Mouse (Mus musculus) cortical plate, adult 2 months (tissue): ENCODE results near the gene Gm10974. TPM values are rescaled to one million over a fixed set of nuclear protein-coding genes. Genes with fewer than 3 reads are reported as not detected.

Experiments
- H3K27ac ChIP-seq: fragments of 200-500 bp; 2 replicates; pipeline ENCODE4 v1.5.1; 2012; ENCODE audit warnings: low read length, control low read depth, inconsistent platforms; ENCODE audit not compliant: insufficient read depth
- H3K4me1 ChIP-seq: fragments of 200-500 bp; 2 replicates; pipeline ENCODE4 v1.6.1; 2011; ENCODE audit warnings: low read length; ENCODE audit not compliant: control insufficient read depth, insufficient read depth
- H3K4me3 ChIP-seq: fragments of 200-500 bp; 2 replicates; pipeline ENCODE4 v1.5.1; 2011; ENCODE audit warnings: mild to moderate bottlenecking, low read length, control low read depth; ENCODE audit not compliant: insufficient read depth
- CTCF ChIP-seq: fragments of 200-500 bp; IDR thresholded peaks from 2 replicates; pipeline ENCODE4 v1.5.1; 2011; ENCODE audit warnings: mild to moderate bottlenecking, control low read depth, low read length; ENCODE audit not compliant: insufficient read depth; ENCODE audit errors: extremely low read depth
- POLR2A ChIP-seq: fragments of 200-500 bp; IDR thresholded peaks from 2 replicates; pipeline ENCODE4 v1.6.1; 2011; ENCODE audit warnings: mild to moderate bottlenecking, low read length, control low read depth; ENCODE audit not compliant: insufficient read depth; ENCODE audit errors: extremely low read depth
- polyA plus RNA-seq: library from polyadenylated mRNA; depleted of rRNA; stranded (reverse); fragments of >200 nt; gene quantifications from 2 replicates; pipeline ENCODE4 v1.2.3, GENCODE M21; 2012

Gene Gm10974
- polyA plus RNA-seq, 1 experiment: not detected

- no peaks in the 10 kb centered on the region for H3K4me1 ChIP-seq
- TF ChIP-seq CTCF (no peak), POLR2A (no peak)
- no peak overlapping the region for H3K4me3 ChIP-seq
- no peak overlapping the region for H3K27ac ChIP-seq
Observed at GRCm38 (mm10) chr7:66339625-66340024, 26.1 kb upstream of the Gm10974 start.

- H3K27ac ChIP-seq: no peak overlapping the region
- no peak for TF ChIP-seq CTCF
- no peak overlapping the region for H3K4me3 ChIP-seq
- H3K4me1 ChIP-seq: no peaks in the 10 kb centered on the region
Observed at GRCm38 (mm10) chr7:66340044-66340443, 25.7 kb upstream of the Gm10974 start.

- Histone ChIP-seq H3K4me3 (no peak overlapping the region), H3K27ac (no peak overlapping the region), H3K4me1 (no peaks in the 10 kb centered on the region)
- TF ChIP-seq CTCF (peak; percentile 68), POLR2A (no peak)
Observed at GRCm38 (mm10) chr7:66342323-66342722, 23.4 kb upstream of the Gm10974 start.

- no peak overlapping the region for H3K4me3 ChIP-seq
- TF ChIP-seq CTCF (no peak), POLR2A (no peak)
- no peaks in the 10 kb centered on the region for H3K4me1 ChIP-seq
Observed at GRCm38 (mm10) chr7:66342831-66343230, 22.9 kb upstream of the Gm10974 start.

GRCm38 (mm10) chr7:66343307-66343706, 22.4 kb upstream of the Gm10974 start:
- Histone ChIP-seq H3K4me3 (no peak overlapping the region), H3K4me1 (no peaks in the 10 kb centered on the region), H3K27ac (no peak overlapping the region)
- no peak for TF ChIP-seq POLR2A
- no peak for TF ChIP-seq CTCF

More at GRCm38 (mm10) chr7:66342831-66343230, 22.9 kb upstream of the Gm10974 start:
- no peak overlapping the region for H3K27ac ChIP-seq

- no peak overlapping the region for H3K27ac ChIP-seq
- no peaks in the 10 kb centered on the region for H3K4me1 ChIP-seq
- H3K4me3 ChIP-seq: no peak overlapping the region
- TF ChIP-seq POLR2A (no peak), CTCF (no peak)
Observed at GRCm38 (mm10) chr7:66346959-66347663, 18.6 kb upstream of the Gm10974 start.

- no peak overlapping the region for H3K4me3 ChIP-seq
- H3K27ac ChIP-seq: no peak overlapping the region
- no peak for TF ChIP-seq CTCF
- no peak for TF ChIP-seq POLR2A
- no peaks in the 10 kb centered on the region for H3K4me1 ChIP-seq
Observed at GRCm38 (mm10) chr7:66348588-66348987, 17.1 kb upstream of the Gm10974 start.

- no peak overlapping the region for H3K4me3 ChIP-seq
- H3K4me1 ChIP-seq: no peaks in the 10 kb centered on the region
- TF ChIP-seq POLR2A (no peak), CTCF (no peak)
- no peak overlapping the region for H3K27ac ChIP-seq
Observed at GRCm38 (mm10) chr7:66349670-66350069, 16.0 kb upstream of the Gm10974 start.

- TF ChIP-seq POLR2A (no peak), CTCF (no peak)
- no peak overlapping the region for H3K27ac ChIP-seq
- no peaks in the 10 kb centered on the region for H3K4me1 ChIP-seq
- no peak overlapping the region for H3K4me3 ChIP-seq
Observed at GRCm38 (mm10) chr7:66351074-66351473, 14.6 kb upstream of the Gm10974 start.

- no peak overlapping the region for H3K4me3 ChIP-seq
- no peaks in the 10 kb centered on the region for H3K4me1 ChIP-seq
- no peak for TF ChIP-seq CTCF
- TF ChIP-seq POLR2A: no peak
- H3K27ac ChIP-seq: no peak overlapping the region
Observed at GRCm38 (mm10) chr7:66354911-66355310, 10.8 kb upstream of the Gm10974 start.
